Mouse (Mus musculus): ENCODE results near the gene Btbd35f8. TPM values are rescaled to one million over a fixed set of nuclear protein-coding genes. Genes with fewer than 3 reads are reported as not detected.
"Not testable (repeated sequence)": the region's sequence is repeated elsewhere in the genome, so short reads cannot be mapped to it uniquely, and the experiment has no call there.

The Btbd35f8 gene
- not detected in 2 replicates for polyA plus RNA-seq (2014; fragmentation: Nextera tagmentation; extraction: Ambion mirVana)

GRCm38 (mm10) chrX:34450224-34450623 is at the start of gene Btbd35f8:
TSS of gene Btbd35f8 (plus strand) at chrX:34450524.
- ATAC-seq (ENCODE audit: low FRiP score, low TSS enrichment); DNase-seq; H3K9me3 ChIP-seq (ENCODE audit: control insufficient read depth, low read length); H3K4me1 ChIP-seq (ENCODE audit: control insufficient read depth, insufficient read depth, low read length); H3K9ac ChIP-seq (replicated peaks; ENCODE audit: low read length); H3K27ac ChIP-seq (replicated peaks; ENCODE audit: low read depth, low read length); H3K4me3 ChIP-seq (replicated peaks; ENCODE audit: low read depth, low read length); H3K36me3 ChIP-seq (ENCODE audit: control insufficient read depth, insufficient read depth, low read length); H3K27me3 ChIP-seq (ENCODE audit: control insufficient read depth, insufficient read depth, low read length); H3K4me2 ChIP-seq (ENCODE audit: low read length): not testable (repeated sequence)
- WGBS: no CpG with 5 or more reads among the region's 3 CpGs

Other genes with a start within 250 kb of the Btbd35f8 start
- not detected in 2 replicates for gene Spin2g, start 211.8 kb upstream of the Btbd35f8 start, polyA plus RNA-seq (2014; fragmentation: Nextera tagmentation; extraction: Ambion mirVana)

Data from midbrain, embryonic 14.5 days (tissue).